Mouse (Mus musculus) stomach, postnatal 0 days (tissue): ENCODE measurements around the gene Car2. TPM values are rescaled to one million over a fixed set of nuclear protein-coding genes. Genes with fewer than 3 reads are reported as not detected.

Experiments used
- ATAC-seq: fragments of 200-750 bp; cut with Nextera tagmentation; 2 replicates; pipeline ENCODE4 v1.8.0; 2017; ENCODE audit not compliant: low FRiP score, low TSS enrichment
- DNase-seq: peaks from one replicate; pipeline ENCODE4 v3.0.0-alpha.2; 2016; ENCODE audit warnings: low spot score
- H3K27ac ChIP-seq: fragments of 300-500 bp; sonication (generic); replicated peaks from 2 replicates; pipeline ENCODE4 v1.5.1; 2014; ENCODE audit warnings: mild to moderate bottlenecking, control low read depth
- H3K27me3 ChIP-seq: fragments of 300-500 bp; sonication (generic); 2 replicates; pipeline ENCODE4 v1.6.1; 2014; ENCODE audit warnings: low read length; ENCODE audit not compliant: control insufficient read depth, insufficient read depth
- H3K36me3 ChIP-seq: fragments of 300-500 bp; sonication (generic); 2 replicates; pipeline ENCODE4 v1.6.1; 2014; ENCODE audit warnings: low read length, mixed read lengths; ENCODE audit not compliant: control insufficient read depth, insufficient read depth
- H3K4me1 ChIP-seq: fragments of 300-500 bp; sonication (generic); replicated peaks from 2 replicates; pipeline ENCODE4 v1.6.1; 2014; ENCODE audit warnings: antibody characterized with exemption; ENCODE audit not compliant: control insufficient read depth, insufficient read depth
- H3K4me2 ChIP-seq: fragments of 300-500 bp; sonication (generic); replicated peaks from 2 replicates; pipeline ENCODE4 v1.6.1; 2014; ENCODE audit warnings: low read depth, mild to moderate bottlenecking, control low read depth, moderate library complexity
- H3K4me3 ChIP-seq: fragments of 300-500 bp; sonication (generic); 2 replicates; pipeline ENCODE4 v1.5.1; 2014; ENCODE audit warnings: low read depth, low read length, control low read depth
- H3K9ac ChIP-seq: fragments of 300-500 bp; sonication (generic); 2 replicates; pipeline ENCODE4 v1.6.1; 2014; ENCODE audit warnings: mild to moderate bottlenecking, low read length, control low read depth, mixed read lengths
- H3K9me3 ChIP-seq: fragments of 300-500 bp; sonication (generic); 2 replicates; pipeline ENCODE4 v1.6.1; 2016; ENCODE audit warnings: low read length; ENCODE audit not compliant: control insufficient read depth
- CTCF ChIP-seq: IDR thresholded peaks from 2 replicates; pipeline ENCODE4 v1.5.1; 2016; ENCODE audit warnings: antibody characterized with exemption, low read depth, mild to moderate bottlenecking, moderate library complexity
- EP300 ChIP-seq: optimal IDR thresholded peaks from 2 replicates; pipeline ENCODE3; 2016; ENCODE audit warnings: antibody characterized with exemption
- WGBS: fragments of 180-500 bp; shearing (Covaris S2); extraction: QIAGEN DNeasy Blood & Tissue Kit; methylation state at CpG from one replicate; pipeline ENCODE4 v1.1.7; 2014; 5-methylcytosine and 5-hydroxymethylcytosine counted together
- polyA plus RNA-seq: library from polyadenylated mRNA; unstranded; fragments of >200 nt; fragmentation: Nextera tagmentation; extraction: Ambion mirVana; gene quantifications from 2 replicates; pipeline ENCODE4 v1.2.1, GENCODE M21; 2015

Car2 gene
- polyA plus RNA-seq, 1 experiment from 2014 or later: 937 TPM

DNA sequence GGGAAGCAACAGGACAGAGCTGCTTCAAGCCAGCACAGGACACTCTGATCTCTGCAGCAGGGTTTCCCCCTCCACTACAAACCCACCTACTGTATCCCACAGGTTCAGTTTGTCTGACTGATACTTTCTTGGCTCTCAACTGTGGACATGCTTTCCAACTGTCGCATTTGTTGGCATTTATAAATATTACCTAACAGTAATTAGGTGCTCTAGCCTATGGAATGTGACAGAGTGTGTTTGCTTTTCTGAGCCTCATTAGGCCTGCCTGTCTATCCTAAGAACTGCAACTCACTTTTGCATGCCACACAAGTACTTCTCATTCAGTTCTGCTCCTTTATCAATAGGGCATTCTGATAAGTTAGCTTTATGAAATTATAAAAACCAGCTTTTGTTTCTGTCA lies 31.6 kb upstream of the Car2 start:
- 21% methylated on average over 1 of the region's 1 CpGs for WGBS
- Histone ChIP-seq H3K4me1 (no peaks in the 10 kb centered on the region), H3K36me3 (no peaks in the 10 kb centered on the region), H3K9me3 (no peaks in the 10 kb centered on the region), H3K4me2 (no peak overlapping the region), H3K4me3 (no peak overlapping the region), H3K9ac (no peak overlapping the region), H3K27ac (no peak overlapping the region), H3K27me3 (no peaks in the 10 kb centered on the region)
- ATAC-seq (no peak), DNase-seq (no peak)
- TF ChIP-seq EP300: no peak
- no peak for TF ChIP-seq CTCF

DNA sequence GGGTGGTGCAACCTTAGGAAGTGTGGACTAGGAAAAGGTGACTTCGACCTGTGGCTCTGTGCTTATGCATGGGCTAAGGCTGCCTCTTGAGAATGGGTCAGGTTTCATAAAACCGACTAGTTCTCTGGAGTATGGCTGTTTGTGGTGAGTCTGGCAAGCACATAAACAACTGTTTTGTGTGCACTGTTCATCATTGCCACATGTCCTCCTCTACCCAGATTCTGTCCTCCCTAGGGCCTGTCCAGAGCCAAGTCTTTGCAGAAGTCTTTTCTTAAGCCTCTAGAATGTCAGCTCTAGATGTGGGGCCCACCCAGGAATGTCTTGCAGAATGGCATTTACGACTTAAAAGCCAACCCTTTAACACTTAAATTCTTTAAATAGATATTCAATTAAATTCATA lies 28.2 kb upstream of the Car2 start:
- no peaks in the 10 kb centered on the region; the same call in 1 of the 2 replicates for H3K4me1 ChIP-seq
- no peak overlapping the region for H3K4me3 ChIP-seq
- H3K9ac ChIP-seq: no peak overlapping the region
- H3K4me2 ChIP-seq: no peak overlapping the region
- TF ChIP-seq EP300 (no peak), CTCF (no peak)
- H3K9me3 ChIP-seq: no peaks in the 10 kb centered on the region
- H3K36me3 ChIP-seq: no peaks in the 10 kb centered on the region
- H3K27me3 ChIP-seq: no peaks in the 10 kb centered on the region
- ATAC-seq: no peak
- DNase-seq: no peak
- H3K27ac ChIP-seq: no peak overlapping the region
- WGBS: 67% methylated on average over 3 of the region's 3 CpGs

DNA sequence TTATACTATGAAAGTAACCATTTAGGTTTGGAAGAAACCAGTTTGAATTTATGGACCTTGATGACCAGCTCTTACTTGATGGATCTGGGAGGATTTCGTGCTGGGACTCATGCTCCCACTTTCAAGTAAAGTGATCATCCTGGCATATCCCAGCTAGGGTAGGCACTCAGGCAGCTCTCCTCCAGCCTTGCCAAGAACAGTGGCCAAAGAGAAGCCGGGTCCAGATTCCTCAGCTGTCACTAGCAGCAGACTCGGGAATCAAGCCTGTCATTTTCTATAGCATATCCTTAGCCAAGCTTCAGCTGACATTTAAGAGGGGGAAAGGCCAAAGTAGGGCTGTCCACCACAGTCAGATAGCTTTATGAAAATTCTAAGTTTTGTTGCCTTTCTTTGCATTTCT lies 25.8 kb upstream of the Car2 start:
- H3K36me3 ChIP-seq: no peaks in the 10 kb centered on the region
- no peaks in the 10 kb centered on the region for H3K27me3 ChIP-seq
- H3K9ac ChIP-seq: no peak overlapping the region
- no peaks in the 10 kb centered on the region; the same call in 1 of the 2 replicates for H3K4me1 ChIP-seq
- TF ChIP-seq EP300: no peak
- no peak for TF ChIP-seq CTCF
- no peak overlapping the region for H3K27ac ChIP-seq
- DNase-seq: no peak
- H3K9me3 ChIP-seq: no peaks in the 10 kb centered on the region
- H3K4me3 ChIP-seq: no peak overlapping the region
- WGBS: 66% methylated on average over 3 of the region's 3 CpGs
- no peak for ATAC-seq
- no peak overlapping the region for H3K4me2 ChIP-seq

DNA sequence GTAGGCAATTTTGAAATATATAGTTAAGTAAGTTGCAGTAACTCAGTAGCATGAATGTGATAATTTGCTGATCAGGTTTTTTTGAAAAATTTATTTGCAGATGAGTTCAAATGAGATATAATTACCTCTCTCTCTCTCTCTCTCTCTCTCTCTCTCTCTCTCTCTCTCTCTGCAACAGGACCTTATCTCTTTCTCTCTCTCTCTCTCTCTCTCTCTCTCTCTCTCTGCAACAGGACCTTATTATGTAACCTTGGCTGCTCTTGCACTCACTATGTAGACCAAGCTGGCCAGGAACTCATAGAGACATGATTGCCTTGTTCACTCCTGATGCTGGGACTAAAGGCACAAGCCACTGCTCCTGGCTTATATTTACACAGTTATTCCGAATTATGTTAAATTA lies 24.9 kb upstream of the Car2 start:
- no peaks in the 10 kb centered on the region for H3K36me3 ChIP-seq
- no peak overlapping the region for H3K4me3 ChIP-seq
- TF ChIP-seq EP300: no peak
- no peak for TF ChIP-seq CTCF
- no peaks in the 10 kb centered on the region; the same call in 1 of the 2 replicates for H3K4me1 ChIP-seq
- H3K27me3 ChIP-seq: no peaks in the 10 kb centered on the region
- DNase-seq (no peak), ATAC-seq (no peak)
- WGBS: 88% methylated on average over 1 of the region's 1 CpGs
- H3K9ac ChIP-seq: no peak overlapping the region
- H3K4me2 ChIP-seq: no peak overlapping the region
- H3K27ac ChIP-seq: no peak overlapping the region
- no peaks in the 10 kb centered on the region for H3K9me3 ChIP-seq

DNA sequence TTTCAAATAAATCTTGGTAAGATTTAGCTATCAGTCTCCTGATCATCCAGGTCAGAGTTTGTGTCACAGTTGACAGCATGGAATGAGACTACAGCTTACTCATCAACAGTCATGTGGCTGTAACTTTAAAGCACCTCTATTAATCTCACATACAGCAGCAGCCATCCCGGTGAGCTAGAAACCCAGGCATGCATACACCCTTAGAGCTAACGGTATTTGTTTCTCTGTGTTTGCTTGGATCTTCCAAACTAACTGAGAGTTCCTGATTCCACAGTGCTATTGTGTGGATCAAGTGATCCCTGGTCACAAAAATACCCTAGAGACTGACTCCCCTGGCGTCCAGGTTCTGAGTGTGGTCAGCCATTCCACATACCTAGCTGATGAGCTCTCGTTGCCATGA lies 24.3 kb upstream of the Car2 start:
- no peak for DNase-seq
- Histone ChIP-seq H3K9me3 (no peaks in the 10 kb centered on the region), H3K4me1 (no peaks in the 10 kb centered on the region; the same call in 1 of the 2 replicates), H3K36me3 (no peaks in the 10 kb centered on the region), H3K27me3 (no peaks in the 10 kb centered on the region), H3K4me2 (no peak overlapping the region), H3K9ac (no peak overlapping the region), H3K27ac (no peak overlapping the region), H3K4me3 (no peak overlapping the region)
- ATAC-seq: no peak
- WGBS: 33% methylated on average over 4 of the region's 4 CpGs
- no peak for TF ChIP-seq EP300
- TF ChIP-seq CTCF: no peak

DNA sequence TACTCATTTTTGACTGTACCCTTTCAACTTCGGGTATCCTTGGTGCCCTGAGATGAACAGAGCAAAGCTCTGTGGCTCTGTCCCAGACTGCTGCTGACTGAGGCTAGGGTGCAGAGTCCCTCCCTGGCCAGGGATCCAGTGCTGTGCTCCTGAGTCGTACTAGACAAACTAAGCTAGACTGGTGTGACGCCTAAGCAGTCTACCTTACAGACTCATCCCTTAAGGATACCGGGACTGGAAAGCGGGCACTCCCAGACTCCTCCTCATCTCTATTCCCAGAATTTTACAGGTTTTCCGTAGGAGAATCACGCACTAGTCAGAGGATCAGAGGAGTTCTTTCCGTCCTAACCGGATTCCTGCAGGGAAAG lies 23.4 kb upstream of the Car2 start:
- TF ChIP-seq CTCF (no peak), EP300 (no peak)
- Histone ChIP-seq H3K4me3 (peak overlapping the region; percentile 33), H3K4me2 (peak overlapping the region; percentile 58), H3K4me1 (no peaks in the 10 kb centered on the region; the same call in 1 of the 2 replicates), H3K36me3 (no peaks in the 10 kb centered on the region), H3K27me3 (no peaks in the 10 kb centered on the region), H3K9ac (peak overlapping the region; percentile 23; the same call in 1 of the 2 replicates), H3K27ac (no peak overlapping the region), H3K9me3 (no peaks in the 10 kb centered on the region)
- ATAC-seq: no peak
- under 1% methylated on average over 9 of the region's 9 CpGs for WGBS
- no peak for DNase-seq
